Mouse (Mus musculus) stomach, postnatal 0 days (tissue): ENCODE data around the gene Rabgap1.
"Not testable (repeated sequence)": the region's sequence is repeated elsewhere in the genome, so short reads cannot be mapped to it uniquely, and the experiment has no call there.

Experiments
- CTCF ChIP-seq: IDR thresholded peaks from 2 replicates; pipeline ENCODE4 v1.5.1; 2016; ENCODE audit warnings: antibody characterized with exemption, low read depth, mild to moderate bottlenecking, moderate library complexity
- EP300 ChIP-seq: optimal IDR thresholded peaks from 2 replicates; pipeline ENCODE3; 2016; ENCODE audit warnings: antibody characterized with exemption

DNA sequence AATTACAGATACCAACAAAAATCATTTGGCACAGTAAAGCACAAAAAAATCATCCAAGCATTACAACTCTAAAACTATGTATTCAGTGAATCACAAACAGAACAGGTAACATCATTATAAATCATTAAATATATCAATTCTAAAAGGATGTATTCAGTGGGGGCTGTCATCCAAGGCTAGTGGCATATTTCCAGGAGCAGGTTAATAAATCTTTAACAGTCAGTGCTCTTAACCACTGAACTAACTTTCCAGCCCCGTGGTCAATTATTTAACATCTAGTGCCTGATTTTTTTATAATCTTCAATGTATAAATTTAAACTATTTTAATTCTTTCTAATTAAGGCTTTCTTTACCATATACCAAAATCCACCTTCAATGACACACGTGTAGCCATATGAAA, 62.8 kb downstream of the Rabgap1 start:
- not testable (repeated sequence) for TF ChIP-seq CTCF, EP300
